Mouse (Mus musculus) layer of hippocampus, adult 2 months (tissue): Measurements from ENCODE around the gene Uxs1. TPM values are rescaled to one million over a fixed set of nuclear protein-coding genes. Genes with fewer than 3 reads are reported as not detected.

Experiments
- DNase-seq, 2 experiments: peaks; one replicate each; pipeline ENCODE4 v3.0.0; 2022; ENCODE audit warnings: low spot score in 2 of 2
- H3K27ac ChIP-seq: fragments of 200-600 bp; 2 replicates; pipeline ENCODE4 v1.8.1; 2022
- H3K4me3 ChIP-seq: fragments of 200-600 bp; 2 replicates; pipeline ENCODE4 v1.8.1; 2022; ENCODE audit warnings: mild to moderate bottlenecking
- CTCF ChIP-seq: fragments of 200-600 bp; conservative IDR thresholded peaks from 2 replicates; pipeline ENCODE4 v1.8.1; 2022; ENCODE audit warnings: antibody characterized with exemption, mild to moderate bottlenecking, moderate library complexity
- total RNA-seq, 2 experiments: library from RNA; stranded (reverse); gene quantifications; 2 replicates each; pipeline ENCODE4 v1.2.3; 2021

The Uxs1 gene
- total RNA-seq, 2 experiments from 2014 or later = 45.4 to 50.3 TPM

DNA sequence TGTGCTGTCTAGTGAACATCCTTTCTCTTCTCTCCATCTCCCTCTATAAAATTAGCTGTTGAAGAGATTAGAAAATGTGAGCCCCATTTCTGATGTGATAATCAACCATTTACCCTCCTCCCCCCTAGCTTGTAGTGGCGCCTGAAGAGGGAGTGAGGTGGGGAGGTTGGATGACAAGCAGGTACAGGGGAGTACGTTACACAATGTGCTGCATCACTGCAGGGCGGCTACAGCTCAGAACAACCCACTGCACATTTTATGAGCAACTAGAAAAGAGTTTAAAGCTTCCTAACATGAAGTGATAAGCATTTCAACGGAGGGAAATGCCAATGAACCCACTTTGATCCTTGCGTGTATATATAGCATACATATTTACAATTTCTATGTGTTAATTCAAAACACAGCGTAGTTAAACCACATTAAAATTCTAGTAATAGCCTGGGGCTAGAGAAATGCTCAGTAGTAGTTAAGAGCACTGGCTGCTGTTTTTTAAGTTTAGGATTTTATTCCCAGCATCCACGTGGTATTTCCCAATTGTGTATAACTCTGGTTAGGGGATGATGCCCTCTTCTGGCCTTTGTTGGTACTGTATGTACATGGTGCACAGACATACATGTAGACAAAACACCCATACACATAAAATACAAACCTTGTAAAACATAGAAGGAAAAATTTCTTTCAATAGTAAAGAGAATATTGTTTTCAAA is 89.6 kb downstream of the Uxs1 start:
- Histone ChIP-seq H3K27ac (no peak overlapping the region), H3K4me3 (no peak overlapping the region)
- TF ChIP-seq CTCF = peak; percentile 88
- peak; percentile 32 to 73 for DNase-seq

DNA sequence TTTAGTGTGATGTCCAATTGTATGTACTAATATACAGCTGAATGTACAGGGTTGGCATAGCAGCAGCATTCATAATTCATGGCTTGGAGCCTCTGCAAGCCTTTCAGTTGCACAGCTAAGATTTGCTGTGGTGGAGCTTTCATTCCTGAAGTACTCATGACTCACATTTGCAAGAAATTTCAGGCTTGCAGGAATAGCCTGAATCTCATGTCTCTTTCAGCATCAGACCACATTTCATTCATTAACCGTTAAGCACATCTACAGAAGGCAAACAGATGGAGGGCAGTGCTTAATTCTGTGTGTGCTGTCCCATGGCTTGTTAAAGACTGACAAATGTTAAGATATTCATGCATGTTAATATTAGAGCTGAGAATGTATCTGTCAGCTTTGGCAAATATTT is 94.9 kb downstream of the Uxs1 start:
- no peak overlapping the region for H3K4me3 ChIP-seq
- peak in 1 of 2 experiments; percentile 65 for DNase-seq
- TF ChIP-seq CTCF = no peak
- peak overlapping the region; percentile 54; the same call in 1 of the 2 replicates for H3K27ac ChIP-seq

DNA sequence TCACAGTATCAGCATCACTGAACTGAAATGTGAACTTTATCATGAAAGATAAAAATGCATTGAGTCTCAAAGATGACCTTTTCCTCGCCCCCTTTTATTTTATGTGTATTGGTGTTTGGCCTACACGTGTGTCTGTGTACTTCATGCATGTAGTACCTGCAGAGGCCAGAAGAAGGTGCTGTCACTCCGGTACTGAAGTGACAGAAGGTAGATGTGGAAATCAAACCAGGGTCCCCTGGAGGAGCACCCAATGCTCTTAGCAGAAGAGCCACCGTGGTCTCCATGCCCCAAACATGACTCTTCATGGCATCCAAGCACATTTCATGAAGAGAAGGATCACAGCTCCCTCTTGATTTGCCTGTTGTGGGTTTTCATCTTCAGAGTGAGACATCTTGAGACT is 95.5 kb downstream of the Uxs1 start:
- no peak for DNase-seq
- Histone ChIP-seq H3K4me3 (no peak overlapping the region), H3K27ac (peak overlapping the region; percentile 54; the same call in 1 of the 2 replicates)
- peak; percentile 43 for TF ChIP-seq CTCF

DNA sequence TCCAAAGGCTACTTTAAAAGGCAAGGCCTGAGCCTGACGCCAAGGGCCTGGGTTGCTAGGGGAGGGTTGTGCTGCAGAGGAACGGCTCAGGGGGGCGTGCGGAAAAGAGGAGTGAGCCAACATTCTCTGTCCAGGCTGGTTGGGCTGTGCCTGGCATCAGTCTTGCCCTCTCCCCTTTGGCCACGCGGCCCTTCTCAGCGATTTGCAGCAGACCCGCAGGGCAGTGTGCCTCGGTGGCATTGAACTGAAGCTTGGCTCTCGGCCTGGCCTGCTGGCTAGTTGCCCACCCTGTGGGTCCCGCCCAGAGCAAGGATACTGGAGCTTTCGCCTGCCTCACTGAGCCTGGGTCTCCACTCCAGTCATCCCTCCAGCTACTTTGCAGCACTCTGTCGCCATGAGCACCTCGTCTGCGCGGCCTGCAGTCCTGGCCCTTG is 97.1 kb downstream of the Uxs1 start, which contains the start of gene 1500015O10Rik:
Gene 1500015O10Rik (plus strand): TSS at position 112 of the 434 bp plus-strand sequence.
- no peak for TF ChIP-seq CTCF
- Histone ChIP-seq H3K4me3 (no peak within 1 kb of the TSS), H3K27ac (no peak within 1 kb of the TSS)
- peak; percentile 62 to 74 for DNase-seq

DNA sequence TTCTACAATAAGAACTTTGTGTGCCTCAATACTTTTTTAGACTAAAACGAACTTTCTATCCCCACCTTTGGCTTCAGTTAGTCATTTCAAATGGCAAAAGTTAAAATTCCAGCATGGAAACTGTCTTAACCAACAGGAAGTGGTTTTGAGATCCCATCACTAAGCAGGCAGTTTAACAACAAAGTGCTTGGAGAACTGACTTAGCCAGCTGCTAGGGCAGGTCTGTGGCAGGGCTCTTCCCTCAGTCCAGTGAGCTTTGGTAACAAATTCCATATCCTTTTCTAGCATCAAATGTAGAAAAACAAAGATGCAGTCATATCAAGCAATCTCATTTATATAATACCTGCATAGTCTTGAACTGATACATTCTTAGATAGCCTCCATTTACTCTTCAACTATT is 105.1 kb downstream of the Uxs1 start:
- H3K4me3 ChIP-seq = no peak overlapping the region
- TF ChIP-seq CTCF = no peak
- DNase-seq = no peak
- H3K27ac ChIP-seq = no peak overlapping the region

DNA sequence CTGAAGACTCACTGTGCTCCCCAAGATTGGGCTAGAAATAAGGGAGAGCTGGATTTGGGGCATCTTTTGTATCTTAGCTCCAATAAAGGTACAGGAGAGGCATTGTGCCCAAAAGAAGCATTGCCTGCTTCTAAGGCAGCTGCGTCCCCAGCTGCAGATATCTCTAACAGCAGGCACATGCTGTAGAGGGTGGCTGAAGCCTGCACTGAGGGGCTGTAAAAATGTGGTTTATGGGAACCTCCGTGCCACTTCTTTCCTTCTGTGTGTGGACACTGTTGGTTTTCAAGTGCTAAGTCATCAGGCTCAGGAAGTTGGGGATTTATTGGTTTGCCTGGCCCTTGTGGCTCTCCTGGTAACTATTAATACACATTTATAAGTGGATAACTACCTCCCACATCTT is 108.8 kb downstream of the Uxs1 start:
- H3K4me3 ChIP-seq = no peak overlapping the region
- TF ChIP-seq CTCF = no peak
- DNase-seq = no peak

DNA sequence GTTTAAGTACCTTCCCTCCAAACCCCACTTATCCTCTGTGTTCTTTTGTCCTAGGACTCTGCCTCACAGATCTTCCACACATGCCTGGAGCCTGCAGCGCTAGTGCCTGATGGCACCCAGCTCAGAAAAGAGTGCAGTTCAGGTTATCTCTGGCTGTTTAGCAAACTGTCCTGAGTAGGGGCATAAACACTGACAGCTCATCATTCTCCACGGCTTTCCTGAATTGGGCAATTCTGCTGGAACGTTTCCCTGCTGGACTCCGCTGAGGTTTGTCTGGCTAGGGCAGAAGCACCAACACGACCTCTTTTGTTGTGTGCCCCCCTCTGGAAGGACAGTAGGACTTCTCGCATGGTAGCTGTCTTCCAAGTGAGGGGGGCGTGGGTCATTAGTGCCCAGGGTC is 109.6 kb downstream of the Uxs1 start:
- no peak for DNase-seq
- Histone ChIP-seq H3K27ac (no peak overlapping the region), H3K4me3 (no peak overlapping the region)
- TF ChIP-seq CTCF = no peak

More for the DNA sequence above, 108.8 kb downstream of the Uxs1 start:
- no peak overlapping the region for H3K27ac ChIP-seq

DNA sequence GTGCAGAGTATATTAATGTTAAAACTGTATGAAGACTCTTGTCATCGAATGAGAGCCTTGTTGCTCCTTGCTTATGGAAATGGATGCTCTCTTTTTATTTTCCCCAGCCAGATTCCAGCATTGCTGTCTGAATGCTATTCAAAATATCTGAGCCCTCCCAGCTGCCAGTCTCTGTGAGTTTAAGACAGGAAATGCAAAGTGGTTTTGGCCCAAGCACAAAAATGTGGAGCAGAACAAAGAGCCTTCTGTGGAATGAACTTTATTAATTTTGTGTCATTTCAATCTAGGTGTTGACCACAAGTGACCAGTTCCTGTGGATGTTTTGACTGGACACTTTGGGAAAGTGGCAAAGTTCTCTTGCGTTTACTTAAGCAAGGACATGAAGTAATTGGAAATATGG is 112.8 kb downstream of the Uxs1 start:
- no peak for TF ChIP-seq CTCF
- DNase-seq = no peak

DNA sequence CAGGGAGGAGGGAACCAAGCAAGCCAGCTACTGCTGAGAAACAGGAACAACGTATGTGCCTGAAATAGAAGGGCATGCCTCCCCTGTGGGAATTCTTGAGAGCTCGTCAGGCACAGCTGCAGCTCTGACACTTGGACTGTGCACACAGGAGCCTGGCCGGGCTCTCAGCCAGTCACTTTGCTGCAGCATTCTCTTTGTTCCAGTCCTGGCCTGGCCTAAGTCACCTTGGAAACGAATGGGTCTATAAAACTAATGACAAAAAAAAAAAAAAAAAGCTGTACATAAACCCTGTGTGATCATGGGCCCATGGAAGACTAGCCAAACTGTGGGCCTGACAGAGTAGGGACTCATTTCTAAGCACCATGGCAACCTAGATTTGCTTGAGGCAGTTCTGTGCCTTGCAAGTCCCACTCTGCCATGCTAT is 129.0 kb downstream of the Uxs1 start:
- peak; percentile 5 to 11 for DNase-seq
- no peak overlapping the region for H3K27ac ChIP-seq
- H3K4me3 ChIP-seq = no peak overlapping the region
- TF ChIP-seq CTCF = no peak

More for the DNA sequence above, 112.8 kb downstream of the Uxs1 start:
- H3K27ac ChIP-seq = no peak overlapping the region
- no peak overlapping the region for H3K4me3 ChIP-seq

Other genes with a start within 250 kb of the Uxs1 start
- 1 to 10 TPM; 1.8 to 3.5 TPM for gene 1500015O10Rik, start 97.2 kb downstream of the Uxs1 start, total RNA-seq
- 10 to 100 TPM; 49.6 to 51.5 TPM for gene Tpp2, start 105.8 kb upstream of the Uxs1 start, total RNA-seq
- gene Mettl21c, start 192.2 kb upstream of the Uxs1 start, total RNA-seq = not detected
- gene Gm8251, start 234.1 kb upstream of the Uxs1 start, total RNA-seq = not detected